Mouse (Mus musculus) heart, embryonic 12.5 days (tissue): ENCODE results near the gene Efcab9. TPM values are rescaled to one million over a fixed set of nuclear protein-coding genes. Genes with fewer than 3 reads are reported as not detected.

Experiments used
- ATAC-seq: fragments of 200-750 bp; cut with Nextera tagmentation; 2 replicates; pipeline ENCODE4 v1.8.0; 2017; ENCODE audit warnings: moderate TSS enrichment, moderate library complexity; ENCODE audit not compliant: insufficient number of reproducible peaks, low FRiP score
- H3K27ac ChIP-seq: fragments of 300-500 bp; sonication (generic); 2 replicates; pipeline ENCODE4 v1.5.1; 2016; ENCODE audit warnings: mild to moderate bottlenecking, moderate library complexity; ENCODE audit not compliant: poor library complexity, severe bottlenecking
- H3K27me3 ChIP-seq: fragments of 300-500 bp; sonication (generic); replicated peaks from 2 replicates; pipeline ENCODE4 v1.6.1; 2016; ENCODE audit warnings: mild to moderate bottlenecking, moderate library complexity
- H3K36me3 ChIP-seq: fragments of 300-500 bp; sonication (generic); 2 replicates; pipeline ENCODE4 v1.6.1; 2016; ENCODE audit warnings: mild to moderate bottlenecking, moderate library complexity
- H3K4me1 ChIP-seq: fragments of 300-500 bp; sonication (generic); replicated peaks from 2 replicates; pipeline ENCODE4 v1.6.1; 2016; ENCODE audit warnings: mild to moderate bottlenecking
- H3K4me2 ChIP-seq: fragments of 300-500 bp; sonication (generic); 2 replicates; pipeline ENCODE4 v1.6.1; 2016; ENCODE audit warnings: mild to moderate bottlenecking, moderate library complexity
- H3K4me3 ChIP-seq: fragments of 300-500 bp; sonication (generic); 2 replicates; pipeline ENCODE4 v1.5.1; 2016; ENCODE audit warnings: mild to moderate bottlenecking
- H3K9ac ChIP-seq: fragments of 300-500 bp; sonication (generic); 2 replicates; pipeline ENCODE4 v1.6.1; 2016; ENCODE audit warnings: mild to moderate bottlenecking, moderate library complexity
- H3K9me3 ChIP-seq: fragments of 300-500 bp; sonication (generic); replicated peaks from 2 replicates; pipeline ENCODE4 v1.6.1; 2016; ENCODE audit warnings: mild to moderate bottlenecking, moderate library complexity
- WGBS: fragments of 180-500 bp; shearing (Covaris S2); methylation state at CpG from one replicate; pipeline ENCODE4 v1.1.7; 2016; 5-methylcytosine and 5-hydroxymethylcytosine counted together
- polyA plus RNA-seq: library from polyadenylated mRNA; unstranded; fragments of >200 nt; fragmentation: Nextera tagmentation; extraction: Ambion mirVana; gene quantifications from 2 replicates; pipeline ENCODE4 v1.2.1, GENCODE M21; 2016

Gene Efcab9
- polyA plus RNA-seq, 1 experiment from 2014 or later = 0.36 TPM

- Histone ChIP-seq H3K36me3 (no peaks in the 10 kb centered on the region), H3K4me1 (peaks cover 42% of the 10 kb centered on the region), H3K9ac (no peak overlapping the region), H3K4me2 (no peak overlapping the region), H3K27me3 (0 out of 2 replicates have a peak, but pooled peaks cover 2% of the 10 kb centered on the region), H3K4me3 (no peak overlapping the region), H3K27ac (no peak overlapping the region), H3K9me3 (no peaks in the 10 kb centered on the region)
- 67% methylated on average over 6 of the region's 6 CpGs for WGBS
- no peak for ATAC-seq
Measured at GRCm38 (mm10) chr11:32566184-32566583, 34.3 kb upstream of the Efcab9 start.

GRCm38 (mm10) chr11:32565088-32565487 is 33.2 kb upstream of the Efcab9 start:
- no peak overlapping the region for H3K4me2 ChIP-seq
- peaks cover 42% of the 10 kb centered on the region for H3K4me1 ChIP-seq
- no peaks in the 10 kb centered on the region for H3K36me3 ChIP-seq
- no peak overlapping the region for H3K27ac ChIP-seq
- 0 out of 2 replicates have a peak, but pooled peaks cover 2% of the 10 kb centered on the region for H3K27me3 ChIP-seq
- 53% methylated on average over 8 of the region's 8 CpGs for WGBS
- no peak for ATAC-seq
- no peak overlapping the region for H3K4me3 ChIP-seq
- no peak overlapping the region for H3K9ac ChIP-seq
- H3K9me3 ChIP-seq = 0 out of 2 replicates have a peak, but pooled peaks cover 5% of the 10 kb centered on the region

GRCm38 (mm10) chr11:32564629-32565028 is 32.7 kb upstream of the Efcab9 start:
- ATAC-seq = no peak
- H3K36me3 ChIP-seq = no peaks in the 10 kb centered on the region
- no peak overlapping the region for H3K9ac ChIP-seq
- 0 out of 2 replicates have a peak, but pooled peaks cover 2% of the 10 kb centered on the region for H3K27me3 ChIP-seq
- H3K4me1 ChIP-seq = peaks cover 42% of the 10 kb centered on the region
- H3K27ac ChIP-seq = no peak overlapping the region
- H3K4me2 ChIP-seq = no peak overlapping the region
- H3K4me3 ChIP-seq = no peak overlapping the region
- H3K9me3 ChIP-seq = 0 out of 2 replicates have a peak, but pooled peaks cover 5% of the 10 kb centered on the region
- 47% methylated on average over 4 of the region's 4 CpGs for WGBS

GRCm38 (mm10) chr11:32563660-32564059 is 31.8 kb upstream of the Efcab9 start:
- Histone ChIP-seq H3K4me1 (peaks cover 42% of the 10 kb centered on the region), H3K27ac (no peak overlapping the region), H3K4me3 (no peak overlapping the region), H3K9me3 (0 out of 2 replicates have a peak, but pooled peaks cover 5% of the 10 kb centered on the region), H3K27me3 (0 out of 2 replicates have a peak, but pooled peaks cover 2% of the 10 kb centered on the region), H3K9ac (no peak overlapping the region), H3K36me3 (no peaks in the 10 kb centered on the region), H3K4me2 (no peak overlapping the region)
- no peak for ATAC-seq
- 70% methylated on average over 3 of the region's 3 CpGs for WGBS

- 49% methylated on average over 5 of the region's 5 CpGs for WGBS
- ATAC-seq = no peak
- H3K4me1 ChIP-seq = peaks cover 42% of the 10 kb centered on the region
- no peak overlapping the region for H3K4me2 ChIP-seq
- no peaks in the 10 kb centered on the region for H3K36me3 ChIP-seq
- no peak overlapping the region for H3K27ac ChIP-seq
- 0 out of 2 replicates have a peak, but pooled peaks cover 2% of the 10 kb centered on the region for H3K27me3 ChIP-seq
- 0 out of 2 replicates have a peak, but pooled peaks cover 5% of the 10 kb centered on the region for H3K9me3 ChIP-seq
- H3K9ac ChIP-seq = no peak overlapping the region
- H3K4me3 ChIP-seq = no peak overlapping the region
Measured at GRCm38 (mm10) chr11:32562706-32563105, 30.8 kb upstream of the Efcab9 start.

- WGBS = 70% methylated on average over 10 of the region's 10 CpGs
- H3K27me3 ChIP-seq = 0 out of 2 replicates have a peak, but pooled peaks cover 2% of the 10 kb centered on the region
Measured at GRCm38 (mm10) chr11:32561465-32562355, 29.8 kb upstream of the Efcab9 start.

GRCm38 (mm10) chr11:32560015-32560770 is 28.3 kb upstream of the Efcab9 start:
- WGBS = 81% methylated on average over 12 of the region's 12 CpGs
- H3K4me1 ChIP-seq = peaks cover 25% of the 10 kb centered on the region
- 0 out of 2 replicates have a peak, but pooled peaks cover 5% of the 10 kb centered on the region for H3K9me3 ChIP-seq
- no peak for ATAC-seq
- H3K9ac ChIP-seq = no peak overlapping the region
- no peaks in the 10 kb centered on the region for H3K36me3 ChIP-seq
- no peak overlapping the region for H3K4me2 ChIP-seq
- H3K27me3 ChIP-seq = 0 out of 2 replicates have a peak, but pooled peaks cover 2% of the 10 kb centered on the region
- no peak overlapping the region for H3K4me3 ChIP-seq
- H3K27ac ChIP-seq = no peak overlapping the region

More at GRCm38 (mm10) chr11:32561465-32562355, 29.8 kb upstream of the Efcab9 start:
- no peak overlapping the region for H3K4me2 ChIP-seq
- no peaks in the 10 kb centered on the region for H3K36me3 ChIP-seq
- no peak overlapping the region for H3K4me3 ChIP-seq
- H3K9me3 ChIP-seq = 0 out of 2 replicates have a peak, but pooled peaks cover 5% of the 10 kb centered on the region
- H3K27ac ChIP-seq = no peak overlapping the region
- peaks cover 34% of the 10 kb centered on the region for H3K4me1 ChIP-seq
- ATAC-seq = 0 out of 2 replicates have a peak, but pooled peaks have one; percentile 20
- H3K9ac ChIP-seq = no peak overlapping the region

GRCm38 (mm10) chr11:32558677-32559076 is 26.8 kb upstream of the Efcab9 start:
- H3K4me2 ChIP-seq = no peak overlapping the region
- no peak overlapping the region for H3K4me3 ChIP-seq
- H3K27ac ChIP-seq = no peak overlapping the region
- WGBS = 49% methylated on average over 8 of the region's 8 CpGs
- peaks cover 31% of the 10 kb centered on the region for H3K4me1 ChIP-seq
- H3K9ac ChIP-seq = no peak overlapping the region
- no peak for ATAC-seq
- 0 out of 2 replicates have a peak, but pooled peaks cover under 1% of the 10 kb centered on the region for H3K27me3 ChIP-seq
- H3K9me3 ChIP-seq = 0 out of 2 replicates have a peak, but pooled peaks cover 5% of the 10 kb centered on the region
- H3K36me3 ChIP-seq = no peaks in the 10 kb centered on the region

GRCm38 (mm10) chr11:32558026-32558425 is 26.1 kb upstream of the Efcab9 start:
- 92% methylated on average over 4 of the region's 4 CpGs for WGBS

GRCm38 (mm10) chr11:32556333-32556990 is 24.6 kb upstream of the Efcab9 start:
- no peak overlapping the region for H3K9ac ChIP-seq

More at GRCm38 (mm10) chr11:32558026-32558425, 26.1 kb upstream of the Efcab9 start:
- Histone ChIP-seq H3K27ac (no peak overlapping the region), H3K9me3 (0 out of 2 replicates have a peak, but pooled peaks cover 5% of the 10 kb centered on the region), H3K4me2 (no peak overlapping the region), H3K4me3 (no peak overlapping the region), H3K36me3 (no peaks in the 10 kb centered on the region), H3K4me1 (peaks cover 37% of the 10 kb centered on the region), H3K9ac (no peak overlapping the region), H3K27me3 (no peaks in the 10 kb centered on the region)
- no peak for ATAC-seq

More at GRCm38 (mm10) chr11:32556333-32556990, 24.6 kb upstream of the Efcab9 start:
- ATAC-seq = no peak
- H3K4me2 ChIP-seq = no peak overlapping the region
- no peaks in the 10 kb centered on the region for H3K27me3 ChIP-seq
- 79% methylated on average over 10 of the region's 10 CpGs for WGBS
- peaks cover 41% of the 10 kb centered on the region for H3K4me1 ChIP-seq
- no peak overlapping the region for H3K4me3 ChIP-seq
- H3K36me3 ChIP-seq = no peaks in the 10 kb centered on the region
- 0 out of 2 replicates have a peak, but pooled peaks cover 5% of the 10 kb centered on the region for H3K9me3 ChIP-seq
- H3K27ac ChIP-seq = no peak overlapping the region
